In genomic region chr3:47197584-47197983, GRCm38 (mm10) we compare ENCODE assay signal across 16 mouse cellular contexts.
"Had no signal": no experiment of that assay in that cellular context is flagged by ENCODE, and none has a peak within 500 bp of the region (broad histone marks: within the 10 kb centered on the region; RNA-seq: fewer than 3 reads in every experiment).

No protein-coding gene starts in this region.

- H3K9ac ChIP-seq: neural tube, embryonic 13.5 days; neural tube, embryonic 15.5 days; stomach, embryonic 15.5 days had no signal

- H3K4me3 ChIP-seq: neural tube, embryonic 13.5 days; neural tube, embryonic 15.5 days; stomach, embryonic 15.5 days had no signal

- DNase-seq: retina, postnatal 1 day; right cerebral cortex, adult 18-20 months; right cerebral cortex, postnatal 14 days; right cerebral cortex, postnatal 25 days; right cerebral cortex, postnatal 4 days; spleen, adult 18-20 months; thymus, adult 18-20 months; thymus, adult 2 months; thymus, postnatal 14 days; thymus, postnatal 25 days; thymus, postnatal 36 days; thymus, postnatal 4 days had no signal

- H3K4me1 ChIP-seq: neural tube, embryonic 13.5 days; neural tube, embryonic 15.5 days; stomach, embryonic 15.5 days had no signal

- H3K9me3 ChIP-seq: neural tube, embryonic 13.5 days; neural tube, embryonic 15.5 days; stomach, embryonic 15.5 days had no signal

- H3K27ac ChIP-seq: neural tube, embryonic 13.5 days; neural tube, embryonic 15.5 days; stomach, embryonic 15.5 days; stomach, postnatal 0 days had no signal

- H3K4me2 ChIP-seq: neural tube, embryonic 13.5 days; neural tube, embryonic 15.5 days; stomach, embryonic 15.5 days had no signal

- H3K36me3 ChIP-seq: neural tube, embryonic 13.5 days; neural tube, embryonic 15.5 days; stomach, embryonic 15.5 days had no signal

- H3K27me3 ChIP-seq: neural tube, embryonic 13.5 days; neural tube, embryonic 15.5 days; stomach, embryonic 15.5 days had no signal
